Mouse (Mus musculus) lung, postnatal 0 days (tissue): ENCODE results near the gene Ranbp1. TPM values are rescaled to one million over a fixed set of nuclear protein-coding genes. Genes with fewer than 3 reads are reported as not detected.

ENCODE experiments used
- ATAC-seq: fragments of 200-750 bp; cut with Nextera tagmentation; 2 replicates; pipeline ENCODE4 v1.8.0; 2017; ENCODE audit warnings: moderate library complexity
- DNase-seq: peaks from one replicate; pipeline ENCODE4 v3.0.0-alpha.2; 2016; ENCODE audit warnings: low spot score
- H3K27ac ChIP-seq: fragments of 300-500 bp; sonication (generic); 2 replicates; pipeline ENCODE4 v1.5.1; 2014; ENCODE audit warnings: antibody characterized with exemption, mild to moderate bottlenecking, low read length, mixed read lengths
- H3K27me3 ChIP-seq: fragments of 300-500 bp; sonication (generic); replicated peaks from 2 replicates; pipeline ENCODE4 v1.6.1; 2014; ENCODE audit warnings: low read length, mixed read lengths; ENCODE audit not compliant: insufficient read depth
- H3K36me3 ChIP-seq: fragments of 300-500 bp; sonication (generic); 2 replicates; pipeline ENCODE4 v1.6.1; 2014; ENCODE audit warnings: low read length, mixed read lengths; ENCODE audit not compliant: insufficient read depth
- H3K4me1 ChIP-seq: fragments of 300-500 bp; sonication (generic); 2 replicates; pipeline ENCODE4 v1.6.1; 2014; ENCODE audit warnings: antibody characterized with exemption, low read depth, low read length, mixed read lengths; ENCODE audit not compliant: insufficient read depth
- H3K4me2 ChIP-seq: fragments of 300-500 bp; sonication (generic); replicated peaks from 2 replicates; pipeline ENCODE4 v1.6.1; 2014; ENCODE audit warnings: low read depth, mild to moderate bottlenecking, low read length, moderate library complexity, mixed read lengths
- H3K4me3 ChIP-seq: fragments of 300-500 bp; sonication (generic); 2 replicates; pipeline ENCODE4 v1.5.1; 2014; ENCODE audit warnings: low read depth, low read length
- H3K9ac ChIP-seq: fragments of 300-500 bp; sonication (generic); replicated peaks from 2 replicates; pipeline ENCODE4 v1.6.1; 2014; ENCODE audit warnings: low read depth, mild to moderate bottlenecking
- H3K9me3 ChIP-seq: fragments of 300-500 bp; sonication (generic); 2 replicates; pipeline ENCODE4 v1.6.1; 2016; ENCODE audit warnings: low read length, mixed read lengths
- CTCF ChIP-seq: IDR thresholded peaks from 2 replicates; pipeline ENCODE4 v1.5.1; 2016; ENCODE audit warnings: antibody characterized with exemption, mild to moderate bottlenecking
- EP300 ChIP-seq: IDR thresholded peaks from 2 replicates; pipeline ENCODE4 v1.6.1; 2016; ENCODE audit warnings: antibody characterized with exemption, mild to moderate bottlenecking, control low read depth
- WGBS: fragments of 180-500 bp; shearing (Covaris S2); extraction: QIAGEN DNeasy Blood & Tissue Kit; methylation state at CpG from one replicate; pipeline ENCODE4 v1.1.7; 2014; 5-methylcytosine and 5-hydroxymethylcytosine counted together
- polyA plus RNA-seq: library from polyadenylated mRNA; unstranded; fragments of >200 nt; fragmentation: Nextera tagmentation; extraction: Ambion mirVana; gene quantifications from 2 replicates; pipeline ENCODE4 v1.2.1, GENCODE M21; 2015

The Ranbp1 gene
- polyA plus RNA-seq, 1 experiment from 2014 or later = 155 TPM

- H3K4me2 ChIP-seq = peak overlapping the region; percentile 82
- 4% methylated on average over 19 of the region's 19 CpGs for WGBS
- TF ChIP-seq EP300 = no peak
- TF ChIP-seq CTCF = no peak
- H3K9me3 ChIP-seq = no peaks in the 10 kb centered on the region
- ATAC-seq = peak; percentile 71
- no peaks in the 10 kb centered on the region for H3K27me3 ChIP-seq
- H3K27ac ChIP-seq = peak overlapping the region; percentile 87
- H3K4me3 ChIP-seq = peak overlapping the region; percentile 86
- peak; percentile 76 for DNase-seq
- H3K4me1 ChIP-seq = peaks cover 12% of the 10 kb centered on the region; the same call in 1 of the 2 replicates
- peak overlapping the region; percentile 68 for H3K9ac ChIP-seq
- peaks cover 10% of the 10 kb centered on the region; the same call in 1 of the 2 replicates for H3K36me3 ChIP-seq
Measured at GRCm38 (mm10) chr16:18235389-18236065, 13.0 kb downstream of the Ranbp1 start.

GRCm38 (mm10) chr16:18234671-18235388, 13.7 kb downstream of the Ranbp1 start, which contains the start of gene Zdhhc8:
Zdhhc8 (minus strand) TSS chr16:18235136.
- peak within 1 kb of the TSS; percentile 87 for H3K27ac ChIP-seq
- peak within 1 kb of the TSS; percentile 86 for H3K4me3 ChIP-seq
- peak within 1 kb of the TSS; percentile 68 for H3K9ac ChIP-seq
- DNase-seq (peak; percentile 84), ATAC-seq (peak; percentile 92)
- under 1% methylated on average over 44 of the region's 79 CpGs for WGBS
- TF ChIP-seq CTCF (no peak), EP300 (no peak)
- peak within 1 kb of the TSS; percentile 82 for H3K4me2 ChIP-seq
- H3K4me1 ChIP-seq = peaks cover 15% of the 10 kb centered on the region; the same call in 1 of the 2 replicates
- no peaks in the 10 kb centered on the region for H3K27me3 ChIP-seq
- H3K9me3 ChIP-seq = no peaks in the 10 kb centered on the region
- 0 out of 2 replicates have a peak, but pooled peaks cover 4% of the 10 kb centered on the region for H3K36me3 ChIP-seq

- peak overlapping the region; percentile 82 for H3K4me2 ChIP-seq
- TF ChIP-seq EP300 = no peak
- TF ChIP-seq CTCF = no peak
- H3K4me3 ChIP-seq = peak overlapping the region; percentile 86
- H3K9ac ChIP-seq = peak overlapping the region; percentile 68
- H3K36me3 ChIP-seq = 0 out of 2 replicates have a peak, but pooled peaks cover 4% of the 10 kb centered on the region
- peaks cover 18% of the 10 kb centered on the region; the same call in 1 of the 2 replicates for H3K4me1 ChIP-seq
- DNase-seq (peak; percentile 55), ATAC-seq (peak; percentile 32)
- no peaks in the 10 kb centered on the region for H3K27me3 ChIP-seq
- no peaks in the 10 kb centered on the region for H3K9me3 ChIP-seq
- WGBS = 10% methylated on average over 13 of the region's 13 CpGs
- peak overlapping the region; percentile 87 for H3K27ac ChIP-seq
Measured at GRCm38 (mm10) chr16:18233919-18234670, 14.4 kb downstream of the Ranbp1 start.

- no peak overlapping the region for H3K27ac ChIP-seq
- WGBS = 24% methylated on average over 1 of the region's 1 CpGs
- peaks cover 18% of the 10 kb centered on the region; the same call in 1 of the 2 replicates for H3K4me1 ChIP-seq
- DNase-seq (no peak), ATAC-seq (no peak)
- no peaks in the 10 kb centered on the region for H3K27me3 ChIP-seq
- no peak overlapping the region for H3K4me2 ChIP-seq
- no peak overlapping the region for H3K9ac ChIP-seq
- no peak for TF ChIP-seq CTCF
- TF ChIP-seq EP300 = no peak
- no peak overlapping the region for H3K4me3 ChIP-seq
- 0 out of 2 replicates have a peak, but pooled peaks cover 4% of the 10 kb centered on the region for H3K36me3 ChIP-seq
- H3K9me3 ChIP-seq = no peaks in the 10 kb centered on the region
Measured at GRCm38 (mm10) chr16:18233451-18233850, 15.1 kb downstream of the Ranbp1 start.

- Histone ChIP-seq H3K9ac (no peak overlapping the region), H3K27ac (no peak overlapping the region; the same call in 1 of the 2 replicates), H3K9me3 (no peaks in the 10 kb centered on the region), H3K4me2 (no peak overlapping the region), H3K36me3 (no peaks in the 10 kb centered on the region), H3K4me1 (peaks cover 18% of the 10 kb centered on the region; the same call in 1 of the 2 replicates), H3K27me3 (no peaks in the 10 kb centered on the region), H3K4me3 (no peak overlapping the region)
- no peak for ATAC-seq
- TF ChIP-seq CTCF = no peak
- TF ChIP-seq EP300 = no peak
- WGBS = 69% methylated on average over 4 of the region's 4 CpGs
- DNase-seq = no peak
Measured at GRCm38 (mm10) chr16:18231451-18231850, 17.1 kb downstream of the Ranbp1 start.

- H3K27ac ChIP-seq = no peak overlapping the region; the same call in 1 of the 2 replicates
- H3K36me3 ChIP-seq = no peaks in the 10 kb centered on the region
- no peak overlapping the region for H3K4me3 ChIP-seq
- no peak overlapping the region for H3K9ac ChIP-seq
- no peak for DNase-seq
- no peak for ATAC-seq
- no peak overlapping the region for H3K4me2 ChIP-seq
- WGBS = 76% methylated on average over 3 of the region's 3 CpGs
- H3K27me3 ChIP-seq = no peaks in the 10 kb centered on the region
- no peak for TF ChIP-seq EP300
- no peak for TF ChIP-seq CTCF
- H3K9me3 ChIP-seq = no peaks in the 10 kb centered on the region
- peaks cover 16% of the 10 kb centered on the region; the same call in 1 of the 2 replicates for H3K4me1 ChIP-seq
Measured at GRCm38 (mm10) chr16:18231047-18231446, 17.5 kb downstream of the Ranbp1 start.
